Mouse (Mus musculus) C2C12 (cell line): ENCODE results near the gene Gm21983. TPM values are rescaled to one million over a fixed set of nuclear protein-coding genes. Genes with fewer than 3 reads are reported as not detected.

Experiments
- H3K27me3 ChIP-seq: one replicate; pipeline ENCODE4 v1.6.1; 2011; ENCODE audit not compliant: control insufficient read depth, insufficient read depth, insufficient read length
- H3K36me3 ChIP-seq: one replicate; pipeline ENCODE4 v1.6.1; 2011; ENCODE audit not compliant: control insufficient read depth, insufficient read depth
- H3K4me3 ChIP-seq: one replicate; pipeline ENCODE4 v1.5.1; 2011; ENCODE audit warnings: mild to moderate bottlenecking, control low read depth; ENCODE audit not compliant: poor library complexity, insufficient read depth, severe bottlenecking
- H3K79me2 ChIP-seq: one replicate; pipeline ENCODE4 v1.6.1; 2011; ENCODE audit not compliant: control insufficient read depth, insufficient read depth
- H3K79me3 ChIP-seq: one replicate; pipeline ENCODE4 v1.6.1; 2011; ENCODE audit warnings: low read depth, control low read depth
- H3ac ChIP-seq: one replicate; pipeline ENCODE3; 2011; ENCODE audit warnings: low read depth; ENCODE audit not compliant: control insufficient read depth, insufficient read length
- CEBPB ChIP-seq: IDR thresholded peaks from one replicate; pipeline ENCODE4 v1.6.1; 2011; ENCODE audit warnings: low read depth, mild to moderate bottlenecking, control low read depth, moderate library complexity
- CTCF ChIP-seq: IDR thresholded peaks from one replicate; pipeline ENCODE4 v1.5.1; 2011; ENCODE audit not compliant: control insufficient read depth, insufficient read depth, insufficient read length
- FOSL1 ChIP-seq: IDR thresholded peaks from one replicate; pipeline ENCODE4 v1.8.0; 2011; ENCODE audit warnings: mild to moderate bottlenecking, low read length; ENCODE audit not compliant: poor library complexity, insufficient read depth, severe bottlenecking
- MAX ChIP-seq: IDR thresholded peaks from one replicate; pipeline ENCODE4 v1.6.1; 2011; ENCODE audit warnings: mild to moderate bottlenecking, control low read depth
- MYOD1 ChIP-seq: IDR thresholded peaks from one replicate; pipeline ENCODE4 v1.6.1; 2011; ENCODE audit warnings: low read depth; ENCODE audit not compliant: control insufficient read depth, insufficient read length
- MYOG ChIP-seq: IDR thresholded peaks from one replicate; pipeline ENCODE4 v1.6.1; 2011; ENCODE audit not compliant: control insufficient read depth, insufficient read length; ENCODE audit errors: extremely low read depth
- USF1 ChIP-seq: IDR thresholded peaks from one replicate; pipeline ENCODE4 v1.6.1; 2011; ENCODE audit warnings: low read depth, mild to moderate bottlenecking, control low read depth, moderate library complexity
- polyA plus RNA-seq: library from polyadenylated mRNA; unstranded; fragments of >200 nt; fragmentation: generic; extraction: Trizol; gene quantifications from one replicate; pipeline ENCODE4 v1.2.1, GENCODE M21; 2012; ENCODE audit warnings: missing spikeins

The Gm21983 gene
- polyA plus RNA-seq, 1 experiment: 0.06 TPM

GRCm38 (mm10) chr7:27170981-27171380 lies 9.9 kb downstream of the Gm21983 start:
- no peak overlapping the region for H3ac ChIP-seq
- TF ChIP-seq FOSL1 (no peak), MAX (no peak), CEBPB (no peak), MYOD1 (no peak), MYOG (no peak), CTCF (no peak), USF1 (no peak)
- no peaks in the 10 kb centered on the region for H3K79me3 ChIP-seq
- no peak overlapping the region for H3K4me3 ChIP-seq
- no peaks in the 10 kb centered on the region for H3K27me3 ChIP-seq
- H3K36me3 ChIP-seq: no peaks in the 10 kb centered on the region
- peaks cover 2% of the 10 kb centered on the region for H3K79me2 ChIP-seq

- Histone ChIP-seq H3K27me3 (no peaks in the 10 kb centered on the region), H3ac (no peak overlapping the region), H3K36me3 (no peaks in the 10 kb centered on the region), H3K79me2 (peaks cover 28% of the 10 kb centered on the region), H3K4me3 (no peak overlapping the region), H3K79me3 (peaks cover 6% of the 10 kb centered on the region)
- TF ChIP-seq MYOG (no peak), USF1 (no peak), MAX (no peak), CEBPB (no peak), FOSL1 (no peak), MYOD1 (no peak), CTCF (no peak)
These were observed 12.5 kb downstream of the Gm21983 start for GRCm38 (mm10) chr7:27168371-27168770.

- no peak for TF ChIP-seq MYOG
- no peak for TF ChIP-seq MAX
- no peak for TF ChIP-seq USF1
- Histone ChIP-seq H3K4me3 (no peak overlapping the region), H3K36me3 (no peaks in the 10 kb centered on the region), H3K27me3 (no peaks in the 10 kb centered on the region), H3K79me2 (peaks cover 36% of the 10 kb centered on the region), H3ac (no peak overlapping the region), H3K79me3 (peaks cover 6% of the 10 kb centered on the region)
These were observed 13.3 kb downstream of the Gm21983 start for GRCm38 (mm10) chr7:27167475-27168094.

GRCm38 (mm10) chr7:27166614-27167474 lies 14.0 kb downstream of the Gm21983 start, which contains the start of gene Egln2:
Egln2 (minus strand) TSS chr7:27166802.
- peaks cover 39% of the 10 kb centered on the region for H3K79me2 ChIP-seq
- H3K27me3 ChIP-seq: no peaks in the 10 kb centered on the region
- H3K4me3 ChIP-seq: peak within 1 kb of the TSS; percentile 69
- H3K79me3 ChIP-seq: peaks cover 6% of the 10 kb centered on the region
- TF ChIP-seq MYOD1 (no peak), USF1 (peak; percentile 84), MAX (no peak), MYOG (no peak), FOSL1 (no peak)
- H3ac ChIP-seq: peak within 1 kb of the TSS; percentile 90
- H3K36me3 ChIP-seq: no peaks in the 10 kb centered on the region

- H3K36me3 ChIP-seq: no peaks in the 10 kb centered on the region
- peak overlapping the region; percentile 69 for H3K4me3 ChIP-seq
- peak overlapping the region; percentile 90 for H3ac ChIP-seq
- H3K79me3 ChIP-seq: peaks cover 6% of the 10 kb centered on the region
- H3K79me2 ChIP-seq: peaks cover 44% of the 10 kb centered on the region
- no peaks in the 10 kb centered on the region for H3K27me3 ChIP-seq
- TF ChIP-seq CEBPB (no peak), CTCF (no peak), MYOG (no peak), USF1 (no peak), MYOD1 (no peak), FOSL1 (no peak), MAX (no peak)
These were observed 14.7 kb downstream of the Gm21983 start for GRCm38 (mm10) chr7:27166229-27166613.

GRCm38 (mm10) chr7:27165696-27166095 lies 15.2 kb downstream of the Gm21983 start:
- Histone ChIP-seq H3K27me3 (no peaks in the 10 kb centered on the region), H3K36me3 (no peaks in the 10 kb centered on the region), H3K4me3 (peak overlapping the region; percentile 69), H3K79me2 (peaks cover 49% of the 10 kb centered on the region), H3K79me3 (peaks cover 7% of the 10 kb centered on the region), H3ac (peak overlapping the region; percentile 90)
- TF ChIP-seq MAX (no peak), FOSL1 (no peak), MYOD1 (no peak), USF1 (no peak), MYOG (no peak), CEBPB (no peak), CTCF (no peak)
